Mouse (Mus musculus): Measurements from ENCODE around the gene Slfn8.
"Not testable (repeated sequence)": the region's sequence is repeated elsewhere in the genome, so short reads cannot be mapped to it uniquely, and the experiment has no call there.

Slfn8 gene

GRCm38 (mm10) chr11:82991469-82992166 lies 29.0 kb downstream of the Slfn8 start, which contains the start of gene Slfn9:
TSS of gene Slfn9 (minus strand) at chr11:82991830.
- peak; percentile 72 for DNase-seq (ENCODE audit: inconsistent ontology term)

- DNase-seq (ENCODE audit: inconsistent ontology term): peak; percentile 81
Measured at GRCm38 (mm10) chr11:82990612-82991385, 29.8 kb downstream of the Slfn8 start.

- DNase-seq (ENCODE audit: inconsistent ontology term): no peak
Measured at GRCm38 (mm10) chr11:82989357-82989756, 31.3 kb downstream of the Slfn8 start.

GRCm38 (mm10) chr11:82987621-82988020 lies 33.0 kb downstream of the Slfn8 start:
- DNase-seq (ENCODE audit: inconsistent ontology term): no peak

GRCm38 (mm10) chr11:82983193-82983592 lies 37.4 kb downstream of the Slfn8 start:
- no peak for DNase-seq (ENCODE audit: inconsistent ontology term)

GRCm38 (mm10) chr11:82982409-82982808 lies 38.2 kb downstream of the Slfn8 start:
- not testable (repeated sequence) for DNase-seq (ENCODE audit: inconsistent ontology term)

GRCm38 (mm10) chr11:82973916-82974315 lies 46.7 kb downstream of the Slfn8 start:
- DNase-seq (ENCODE audit: inconsistent ontology term): no peak

GRCm38 (mm10) chr11:82971590-82971974 lies 49.0 kb downstream of the Slfn8 start:
- DNase-seq (ENCODE audit: inconsistent ontology term): no peak

- peak; percentile 46 for DNase-seq (ENCODE audit: inconsistent ontology term)
Measured at GRCm38 (mm10) chr11:82970712-82971589, 49.7 kb downstream of the Slfn8 start.

GRCm38 (mm10) chr11:82962215-82962614 lies 58.4 kb downstream of the Slfn8 start:
- no peak for DNase-seq (ENCODE audit: inconsistent ontology term)

GRCm38 (mm10) chr11:82961743-82962142 lies 58.9 kb downstream of the Slfn8 start:
- DNase-seq (ENCODE audit: inconsistent ontology term): no peak

- peak; percentile 51 for DNase-seq (ENCODE audit: inconsistent ontology term)
Measured at GRCm38 (mm10) chr11:82959613-82960012, 61.0 kb downstream of the Slfn8 start.

GRCm38 (mm10) chr11:82956925-82957324 lies 63.7 kb downstream of the Slfn8 start:
- no peak for DNase-seq (ENCODE audit: inconsistent ontology term)

- DNase-seq (ENCODE audit: inconsistent ontology term): no peak
Measured at GRCm38 (mm10) chr11:82954631-82955030, 66.0 kb downstream of the Slfn8 start.

- DNase-seq (ENCODE audit: inconsistent ontology term): no peak
Measured at GRCm38 (mm10) chr11:82952612-82953542, 67.7 kb downstream of the Slfn8 start.

Measured in Muller cell, postnatal 12 days (primary cell).